Mouse (Mus musculus): ENCODE measurements around the gene Tbx5.

DNA sequence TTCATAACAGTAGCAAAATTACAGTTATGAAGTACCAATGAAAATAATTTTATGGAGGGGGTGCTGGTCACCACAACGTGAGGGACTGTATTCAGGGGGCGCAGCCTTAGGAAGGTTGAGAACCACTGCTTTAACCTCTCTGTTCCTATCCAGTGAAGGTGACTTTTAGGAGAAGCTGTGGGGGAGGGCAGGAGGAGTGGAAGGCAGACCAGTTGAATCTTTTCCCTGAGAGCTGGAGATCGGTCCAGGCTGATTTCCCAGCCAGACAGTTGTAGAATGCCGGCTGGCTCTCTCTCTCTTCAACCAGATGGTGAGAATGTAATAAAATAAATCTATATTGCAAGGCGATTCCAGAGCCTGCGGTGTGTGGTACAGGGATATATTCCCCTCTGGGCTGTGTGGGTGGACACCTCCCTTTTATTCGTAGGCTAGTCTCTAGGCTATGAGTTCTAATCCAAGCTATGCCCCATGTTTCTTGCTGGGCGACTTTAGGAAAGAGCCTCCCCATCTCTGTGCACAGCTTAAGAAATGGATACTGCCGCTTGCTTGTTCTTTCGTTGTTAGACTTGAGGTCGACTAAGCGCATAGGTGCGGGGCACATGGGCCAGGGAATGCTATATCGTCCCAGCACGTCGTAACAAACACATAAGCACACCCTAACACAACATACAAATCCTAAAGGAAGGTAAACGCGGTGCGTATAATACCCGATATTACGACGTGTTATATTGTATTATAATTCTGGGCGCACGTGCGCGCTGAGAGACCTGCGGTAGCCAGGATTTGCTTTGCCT is 29.7 kb upstream of the Tbx5 start:
- TF ChIP-seq CTCF (conservative IDR thresholded peaks at IDR 0.05; ENCODE audit: insufficient read depth, insufficient read length, low read depth, low read length): no peak
- TF ChIP-seq POLR2A (IDR thresholded peaks at IDR 0.05; ENCODE audit: low read depth, low read length): no peak

Data from kidney, adult 2 months (tissue).